Mouse (Mus musculus) mouse trophoblast stem cell (cell line): ENCODE results near the gene Strn4.

Experiments
- in situ Hi-C, 2 experiments: fragments of 300-500 bp; cut with MseI, MboI; formaldehyde crosslinking; loops; 2 replicates in 1 of 2; 3 replicates in 1 of 2; pipeline ENCODE4 v1.15.1; 2025

Strn4 gene

DNA sequence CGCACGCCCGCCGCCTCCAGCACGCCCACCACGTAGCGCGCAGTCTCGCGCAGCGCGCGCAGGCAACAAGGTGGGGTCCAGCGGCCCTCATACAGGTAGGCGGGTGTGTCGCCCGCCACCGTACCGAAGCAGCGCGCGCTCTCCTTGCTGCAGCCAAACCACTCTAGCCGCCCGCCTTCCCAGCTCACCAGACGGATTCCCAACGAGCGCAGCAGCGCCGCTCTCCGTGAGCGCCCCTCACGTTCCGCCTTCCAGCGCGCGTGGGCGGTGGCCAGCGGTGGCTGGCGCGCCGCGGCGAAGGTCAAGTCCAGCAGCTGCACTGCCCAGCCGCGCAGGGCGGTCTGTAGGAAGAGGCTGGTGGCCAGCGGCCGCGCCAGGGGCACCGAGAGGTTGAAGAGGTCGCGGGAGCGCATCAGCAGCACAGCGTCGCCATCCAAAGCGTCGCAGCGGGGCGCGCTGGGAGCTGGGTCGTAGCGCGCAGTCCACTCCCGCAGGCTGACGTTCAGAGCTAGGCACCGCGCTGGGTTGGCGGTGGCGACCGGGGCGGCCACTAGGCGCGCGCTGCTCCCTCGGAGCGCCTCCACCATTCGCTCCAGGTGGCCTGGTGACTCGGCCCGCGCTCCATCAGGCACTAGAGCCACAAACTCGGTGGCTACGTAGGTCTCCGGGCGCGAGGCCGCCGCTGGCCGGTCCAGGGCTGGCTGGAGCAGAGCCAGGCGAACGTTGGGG is 4.6 kb upstream of the Strn4 start:
- in situ Hi-C loops, result no loop called here

DNA sequence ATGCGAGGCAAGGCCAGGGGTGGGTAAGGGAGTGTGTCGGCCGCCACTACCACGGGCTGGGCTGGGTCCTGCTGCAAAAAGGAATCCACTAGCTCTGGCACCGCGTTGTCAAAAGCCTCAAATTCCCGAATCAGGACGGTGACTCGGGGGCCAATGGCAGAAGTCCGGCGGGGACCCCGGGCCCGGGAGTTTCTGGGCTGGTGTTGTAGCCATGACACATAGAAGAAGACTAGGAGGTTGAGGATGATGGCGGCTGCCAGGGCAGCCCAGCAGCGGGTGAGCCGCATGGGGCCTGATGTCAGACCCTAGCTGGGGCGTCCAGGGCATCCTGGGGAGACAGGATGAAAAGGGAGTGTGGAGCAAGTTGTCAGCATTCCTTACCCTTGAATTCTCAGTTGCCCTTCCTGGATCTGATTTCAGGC is 4.0 kb upstream of the Strn4 start:
- in situ Hi-C loops, result no loop called here

DNA sequence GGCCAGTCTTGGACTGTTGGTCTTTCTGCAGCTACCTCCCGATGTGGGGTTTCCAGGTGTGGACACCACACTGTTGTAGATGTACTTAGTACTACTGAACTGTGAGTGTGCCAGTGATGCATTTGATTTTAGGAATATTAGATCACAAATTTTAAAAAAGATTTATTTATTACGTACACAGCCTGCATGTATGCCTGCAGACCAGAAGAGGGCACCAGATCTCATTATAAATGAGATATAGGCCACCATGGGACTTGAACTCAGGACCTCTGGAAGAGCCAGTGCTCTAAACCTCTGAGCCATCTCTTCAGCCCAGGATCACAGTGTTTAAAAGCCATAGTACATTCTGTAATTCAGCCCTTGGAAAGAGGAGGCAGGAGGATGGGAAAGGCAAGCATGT is 3.2 kb upstream of the Strn4 start:
- in situ Hi-C loops, result no loop called here

DNA sequence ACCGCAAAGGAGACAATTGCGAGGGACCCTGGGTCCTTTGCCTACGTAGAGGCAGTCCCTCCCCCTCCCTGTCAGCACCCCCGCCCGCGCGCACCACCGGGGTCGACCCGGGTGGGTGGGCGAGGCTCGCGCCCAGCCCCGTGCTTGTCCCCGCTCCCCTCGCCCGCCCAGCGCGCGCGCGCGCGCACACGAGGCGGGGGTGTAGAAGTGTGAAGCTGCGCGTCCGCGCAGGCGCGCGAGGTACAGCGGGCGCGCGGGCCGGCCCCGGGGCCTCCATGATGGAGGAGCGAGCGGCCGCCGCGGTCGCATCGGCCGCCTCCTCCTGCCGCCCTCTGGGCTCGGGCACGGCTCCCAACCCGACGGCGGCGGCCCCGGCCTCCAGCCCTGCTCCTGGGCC is 387 bp downstream of the Strn4 start:
- in situ Hi-C loops, result no loop called here

DNA sequence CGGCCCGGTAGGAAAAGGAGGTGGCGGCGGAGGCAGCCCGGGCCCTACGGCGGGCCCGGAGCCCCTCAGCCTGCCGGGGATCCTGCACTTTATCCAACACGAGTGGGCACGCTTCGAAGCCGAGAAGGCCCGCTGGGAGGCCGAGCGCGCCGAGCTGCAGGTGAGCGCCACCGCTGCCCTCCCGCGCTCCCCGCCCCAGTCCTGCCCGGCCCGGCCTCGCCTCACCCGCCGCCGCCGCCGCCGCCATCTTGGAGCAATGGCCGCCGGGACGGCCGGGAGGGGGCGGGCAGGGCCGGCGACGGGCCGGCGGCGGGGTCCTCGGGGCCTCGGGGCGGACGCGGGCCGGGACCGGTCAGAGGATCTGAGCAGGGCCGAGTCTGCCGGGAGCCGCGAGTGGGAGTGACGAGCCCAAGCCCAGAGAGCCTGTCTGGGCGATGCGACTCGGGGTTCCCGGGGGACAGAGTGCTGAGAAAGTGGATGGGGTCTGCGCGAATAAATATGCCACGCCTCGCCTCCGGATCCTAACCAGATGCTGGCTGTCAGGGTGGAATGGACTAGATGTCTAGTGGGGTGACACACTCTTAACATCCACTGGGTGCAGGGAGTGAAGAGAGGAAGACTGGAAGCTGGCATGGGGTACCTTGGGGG is 910 bp downstream of the Strn4 start, which contains the start of gene Fkrp:
Gene Fkrp, minus strand, starts transcription at position 258 of the 648 bp plus-strand sequence.
- in situ Hi-C loops, result no loop called here

DNA sequence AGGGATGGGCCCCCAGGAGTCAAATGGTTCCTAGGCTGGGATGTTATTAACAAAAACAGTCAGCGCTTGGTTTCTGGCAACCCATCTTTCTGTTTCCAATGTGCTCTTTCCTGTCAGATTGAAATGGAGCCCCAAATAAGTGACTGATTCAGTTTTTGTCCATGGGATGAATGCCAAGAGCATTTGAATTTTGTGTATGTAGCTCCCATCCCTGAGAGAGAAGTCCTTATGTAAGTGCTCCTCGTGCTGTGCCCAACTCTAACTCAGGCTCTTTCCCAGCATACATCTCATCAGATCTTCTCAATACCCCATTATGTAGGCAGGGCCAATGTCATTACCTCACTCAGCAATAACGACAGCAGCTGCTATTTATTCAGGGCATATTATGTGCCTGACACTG is 2.0 kb downstream of the Strn4 start:
- in situ Hi-C loops, result no loop called here

DNA sequence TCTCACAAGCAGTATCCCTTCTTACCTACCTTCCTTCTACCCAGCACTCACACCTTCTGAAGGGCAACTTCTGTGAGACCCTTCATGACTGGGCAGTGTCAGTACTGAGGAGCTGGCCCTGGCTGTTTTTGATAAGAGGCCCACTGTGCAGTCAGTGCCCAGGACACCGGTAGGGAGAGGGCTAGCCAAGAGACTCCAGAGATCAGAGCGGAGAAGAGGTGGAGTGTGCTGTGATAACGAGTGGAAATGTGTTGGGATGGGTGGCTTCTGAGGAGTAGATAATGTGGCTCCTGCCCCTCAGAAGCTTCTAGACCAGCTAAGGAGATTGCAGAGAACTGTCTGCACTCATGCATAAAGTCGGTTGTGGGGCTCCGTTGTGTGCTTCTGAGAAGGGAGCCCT is 4.1 kb downstream of the Strn4 start:
- in situ Hi-C loops, result no loop called here

DNA sequence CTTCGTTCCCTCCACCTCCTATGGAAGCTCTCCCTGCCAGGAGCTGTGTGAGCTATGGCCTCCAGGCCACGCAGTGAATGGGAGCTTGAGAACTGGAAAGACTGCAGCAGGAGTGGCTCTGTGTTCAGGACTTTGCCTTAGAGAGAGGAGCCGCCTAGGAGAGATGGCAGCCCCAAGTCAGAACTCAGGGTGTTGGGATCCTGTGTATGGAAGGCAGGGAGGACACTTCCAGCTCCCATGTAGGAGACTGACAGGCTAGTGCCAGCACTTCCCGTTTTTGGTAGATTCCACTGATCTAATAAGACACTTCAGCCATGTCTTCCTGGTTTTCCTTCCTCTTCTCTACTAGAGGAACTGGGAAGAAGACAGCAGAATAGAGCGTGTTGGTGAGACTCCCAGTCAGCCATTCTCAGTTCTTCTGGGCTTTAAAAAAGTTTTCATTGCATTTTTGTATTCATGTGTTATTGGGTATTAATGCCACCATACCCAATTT is 4.6 kb downstream of the Strn4 start:
- in situ Hi-C loops, result no loop called here

DNA sequence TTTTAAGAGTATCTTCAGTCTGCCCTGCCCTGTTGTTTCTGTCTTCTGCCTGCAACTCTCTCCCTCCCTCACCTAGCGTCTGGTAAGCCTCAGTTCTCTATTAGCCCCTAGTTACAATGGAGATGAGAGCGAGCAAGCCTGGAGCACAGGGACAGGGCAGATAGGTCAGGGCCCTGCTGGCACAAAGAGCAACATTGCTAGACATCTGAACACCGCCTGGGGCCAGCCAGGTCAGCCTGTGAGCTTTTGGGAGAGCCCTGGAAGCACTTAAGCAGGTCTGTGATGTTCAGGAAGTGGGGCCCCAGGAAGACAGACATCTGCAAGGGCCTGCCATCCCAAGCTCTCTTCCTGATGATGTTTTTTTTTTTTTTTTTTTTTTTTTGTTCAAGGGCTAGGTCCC is 5.4 kb downstream of the Strn4 start:
- in situ Hi-C loops, result no loop called here

DNA sequence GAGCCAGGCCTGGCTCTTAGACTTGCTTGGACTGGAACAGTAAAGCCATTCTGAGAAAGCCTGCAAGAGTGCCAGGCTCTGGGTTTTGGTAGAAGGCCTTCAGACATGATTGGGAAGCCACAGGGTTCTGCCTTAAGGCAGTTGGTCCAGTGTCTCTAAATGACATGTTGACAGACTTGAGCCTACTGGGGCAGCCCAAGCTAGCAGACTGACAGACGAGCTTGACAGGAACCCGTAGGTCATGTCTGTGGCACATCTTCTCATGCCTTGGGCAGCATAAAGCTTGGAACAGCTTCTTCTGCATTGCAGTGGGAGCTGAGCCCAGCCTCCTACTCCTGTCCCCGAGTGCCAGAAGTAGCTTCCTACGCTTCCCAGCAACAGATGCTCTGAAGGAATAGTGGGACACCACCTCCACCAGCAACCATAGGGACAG is 6.0 kb downstream of the Strn4 start:
- in situ Hi-C loops, result no loop called here

DNA sequence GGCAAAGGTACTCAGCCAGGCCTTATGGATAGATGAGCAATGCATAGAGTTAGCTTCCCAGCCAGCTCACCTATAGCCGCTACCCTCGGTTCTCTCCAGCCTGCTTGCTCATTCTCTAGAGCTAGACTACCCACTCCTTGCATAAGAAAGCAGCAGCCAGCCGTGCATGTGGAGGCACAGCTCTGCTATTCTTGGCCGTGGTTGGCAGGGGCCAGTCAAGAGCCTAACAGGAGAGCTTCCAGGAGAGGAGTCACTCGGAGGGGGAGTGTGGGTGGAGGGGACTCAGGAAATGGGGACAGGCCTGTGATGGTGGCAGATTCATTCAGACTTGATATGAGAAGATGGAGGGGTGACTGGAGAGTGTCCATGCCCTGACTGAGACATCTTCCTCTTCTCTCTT is 8.0 kb downstream of the Strn4 start:
- in situ Hi-C loops, result no loop called here

DNA sequence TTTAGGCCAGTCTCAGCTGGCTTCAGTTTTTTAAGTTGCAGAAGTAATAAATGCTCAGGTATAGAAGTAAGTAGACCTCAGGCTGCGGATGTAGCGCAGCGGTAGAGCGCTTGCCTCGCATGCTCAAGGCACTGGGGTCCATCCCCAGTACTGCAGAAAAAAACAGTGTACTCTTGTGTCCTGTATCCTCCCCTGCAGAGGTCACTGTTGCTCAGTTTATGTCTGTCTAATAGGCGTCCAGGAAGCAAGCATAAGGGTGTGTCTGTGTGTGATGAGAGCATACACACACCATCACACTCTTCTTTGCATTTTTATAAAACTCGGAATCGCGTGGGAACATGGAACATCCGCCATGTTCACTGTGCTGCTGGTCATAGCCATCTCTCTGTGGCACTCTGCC is 10.1 kb downstream of the Strn4 start:
- in situ Hi-C loops, result no loop called here

DNA sequence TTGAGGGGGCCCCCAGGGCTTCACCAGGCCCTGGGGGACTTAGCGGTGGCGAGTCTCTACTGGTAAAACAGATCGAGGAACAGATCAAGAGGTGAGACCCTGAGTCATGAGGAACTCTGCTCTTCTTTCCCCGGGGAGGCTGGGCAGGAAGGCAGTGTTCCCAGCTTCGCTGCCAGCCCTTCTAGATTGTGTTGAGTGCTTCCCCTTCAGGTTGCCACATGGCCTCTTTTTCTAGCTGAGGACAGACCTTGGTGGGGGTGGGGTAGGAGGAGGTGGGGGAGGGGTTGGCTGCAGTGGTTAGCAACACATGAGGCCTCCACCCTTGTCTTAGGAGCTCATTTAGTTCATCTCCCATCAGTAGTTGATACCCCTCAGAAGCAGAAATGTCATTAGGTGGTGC is 10.9 kb downstream of the Strn4 start:
- in situ Hi-C loops, result no loop called here

DNA sequence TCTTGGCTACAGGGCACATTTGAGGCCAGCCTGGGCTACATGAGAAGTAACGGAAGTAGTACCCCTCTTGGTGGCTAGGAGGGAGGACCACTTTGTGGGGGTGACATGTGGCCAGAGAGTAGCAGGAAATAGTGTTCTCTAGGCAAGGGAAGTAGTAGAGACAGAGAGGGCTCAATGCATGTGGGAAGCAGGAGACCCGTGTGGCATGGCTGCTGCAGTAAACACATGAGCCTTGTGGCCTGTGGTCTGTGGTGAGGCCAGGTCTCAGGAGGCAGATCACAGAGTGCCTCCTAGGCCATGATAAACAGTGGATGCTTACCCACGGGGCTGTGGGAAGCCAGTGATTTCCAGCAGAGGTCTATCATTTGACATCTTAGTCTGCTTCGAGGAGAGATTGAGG is 11.6 kb downstream of the Strn4 start:
- in situ Hi-C loops, result no loop called here

DNA sequence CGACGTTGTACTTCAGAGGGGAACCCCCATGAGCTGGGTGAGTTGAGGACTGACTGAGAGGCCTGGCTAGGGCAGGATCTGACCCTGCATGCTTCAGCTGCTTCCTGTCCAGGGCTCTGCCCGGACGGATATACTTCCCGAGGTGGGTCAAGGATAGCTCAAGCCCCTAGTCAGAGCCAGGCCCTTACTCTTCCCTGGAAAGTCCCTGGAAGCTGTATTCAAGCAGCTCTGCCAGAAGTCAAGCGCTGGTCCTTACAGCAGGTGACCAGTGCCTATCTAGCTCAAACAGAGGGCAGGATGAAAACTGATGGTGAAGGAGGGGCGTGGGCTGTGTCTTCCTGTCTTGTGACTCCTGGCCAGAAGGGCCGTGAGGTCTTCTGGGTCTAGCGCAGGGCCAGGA is 14.8 kb downstream of the Strn4 start:
- in situ Hi-C loops, result no loop called here

DNA sequence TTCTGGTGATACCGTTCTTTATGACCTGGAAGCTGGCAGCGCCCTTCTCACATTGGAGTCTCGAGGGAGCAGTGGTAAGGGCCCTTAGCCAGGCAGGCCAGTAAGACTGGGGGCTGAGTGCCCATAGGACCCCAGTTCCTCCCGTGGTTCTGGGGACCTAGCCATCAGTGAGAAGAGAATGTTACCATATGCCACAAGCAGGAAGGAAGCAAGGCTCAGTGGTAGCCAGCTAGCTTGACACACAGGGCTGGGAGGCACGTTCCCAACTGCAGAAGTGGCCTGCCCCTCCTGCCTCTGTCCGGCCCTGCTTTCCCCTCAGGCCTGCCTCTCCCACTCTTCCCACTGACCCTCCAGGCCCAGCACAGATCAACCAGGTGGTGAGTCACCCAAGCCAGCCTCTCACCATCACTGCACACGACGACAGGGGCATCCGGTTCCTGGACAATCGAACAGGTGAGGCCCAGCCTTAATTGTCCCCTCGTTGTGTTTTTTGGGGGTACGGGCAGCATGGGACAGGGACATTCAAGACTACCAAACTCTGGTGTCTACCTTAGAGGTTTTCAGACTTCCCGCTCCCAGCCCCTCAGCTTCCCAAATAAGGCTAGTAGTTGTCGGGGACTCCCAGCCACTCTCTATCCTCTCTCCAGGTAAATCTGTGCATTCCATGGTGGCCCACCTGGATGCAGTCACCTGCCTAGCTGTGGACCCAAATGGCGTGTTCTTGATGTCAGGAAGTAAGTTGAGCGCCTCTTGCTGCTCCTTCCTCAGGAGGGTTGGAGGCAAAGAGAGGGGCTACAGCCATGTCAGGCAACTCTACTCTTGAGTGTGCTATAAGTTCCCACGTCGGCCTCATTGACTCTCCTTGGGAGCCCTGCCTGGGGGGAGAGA is 22.5 kb downstream of the Strn4 start:
- in situ Hi-C loops, result no loop called here

DNA sequence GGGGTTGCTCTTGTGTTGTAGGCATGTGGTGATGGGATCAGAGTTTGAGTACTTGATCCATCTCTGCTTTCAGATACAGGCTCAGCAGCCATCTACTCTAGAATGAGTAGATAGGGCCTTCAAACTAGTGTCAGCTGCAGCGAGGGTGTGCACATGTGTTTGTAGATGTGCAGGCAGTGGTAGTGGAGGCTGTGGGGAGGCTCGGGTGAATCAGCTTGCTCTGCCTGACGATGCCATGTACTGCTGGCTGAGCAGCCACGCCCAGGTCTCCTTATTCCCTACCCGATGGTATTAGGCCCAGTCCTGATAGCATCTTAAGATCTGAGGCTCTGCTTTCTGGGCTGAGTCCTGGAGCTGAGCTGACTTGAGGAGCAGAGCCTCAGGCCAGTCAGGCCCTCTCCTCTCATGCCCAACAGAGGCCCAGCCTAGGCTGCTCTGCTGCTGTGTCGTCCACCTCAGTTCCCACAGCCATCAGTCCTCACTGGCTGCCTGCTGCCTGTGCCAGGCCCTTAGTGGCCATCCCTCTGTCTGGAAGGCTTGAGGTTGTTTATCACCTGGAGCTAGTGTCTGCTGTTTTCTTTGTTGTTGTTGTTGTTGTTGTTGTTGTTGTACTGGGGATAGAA is 23.2 kb downstream of the Strn4 start:
- in situ Hi-C loops, result no loop called here

DNA sequence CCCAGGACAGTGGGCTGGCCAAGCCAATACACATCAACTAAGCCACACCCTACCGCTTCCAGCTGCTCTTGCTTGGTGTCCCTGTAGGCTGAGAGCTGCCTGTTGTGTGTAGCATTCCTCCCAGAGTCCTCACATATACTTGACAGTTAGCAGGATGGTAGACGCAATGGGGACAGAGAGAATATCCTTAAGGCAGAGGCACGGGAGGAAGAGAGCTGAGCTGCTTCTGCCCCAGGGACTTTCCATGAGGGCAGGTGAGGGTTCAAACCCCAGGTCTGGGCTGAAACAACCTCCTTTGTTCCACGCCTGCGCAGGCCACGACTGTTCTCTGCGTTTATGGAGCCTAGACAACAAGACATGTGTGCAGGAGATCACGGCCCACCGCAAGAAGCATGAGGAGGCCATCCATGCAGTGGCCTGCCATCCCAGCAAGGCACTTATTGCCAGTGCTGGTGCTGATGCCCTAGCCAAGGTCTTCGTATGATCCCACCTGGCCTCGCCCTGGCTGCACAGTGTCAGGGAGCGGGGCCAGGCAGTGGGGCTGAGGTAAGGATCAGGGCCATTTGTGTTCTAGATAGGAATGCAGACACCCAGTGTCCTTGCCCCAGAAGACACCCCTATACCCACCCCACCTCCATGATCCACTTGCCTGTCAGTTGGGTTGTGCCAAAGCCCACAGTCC is 23.9 kb downstream of the Strn4 start:
- in situ Hi-C loops, result no loop called here

DNA sequence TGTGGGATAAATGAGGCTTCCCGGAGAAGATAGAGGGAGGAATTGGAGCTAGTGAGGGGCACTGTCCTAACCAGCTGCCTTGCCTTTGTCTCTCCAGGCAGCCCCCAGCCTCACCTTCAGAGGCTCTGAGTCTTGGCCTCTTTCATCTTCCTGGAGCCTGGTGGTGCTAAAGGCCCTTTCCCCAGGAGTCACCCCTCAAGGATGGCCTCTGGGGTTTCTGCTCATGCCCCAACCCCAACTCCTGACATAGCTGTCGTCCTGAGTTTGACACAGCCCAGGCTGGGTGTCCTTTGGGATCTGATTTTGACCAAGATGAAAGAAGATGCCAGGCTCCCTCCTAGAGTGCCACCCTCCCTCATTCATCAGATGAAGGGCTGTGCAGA is 24.4 kb downstream of the Strn4 start:
- in situ Hi-C loops, result no loop called here

DNA sequence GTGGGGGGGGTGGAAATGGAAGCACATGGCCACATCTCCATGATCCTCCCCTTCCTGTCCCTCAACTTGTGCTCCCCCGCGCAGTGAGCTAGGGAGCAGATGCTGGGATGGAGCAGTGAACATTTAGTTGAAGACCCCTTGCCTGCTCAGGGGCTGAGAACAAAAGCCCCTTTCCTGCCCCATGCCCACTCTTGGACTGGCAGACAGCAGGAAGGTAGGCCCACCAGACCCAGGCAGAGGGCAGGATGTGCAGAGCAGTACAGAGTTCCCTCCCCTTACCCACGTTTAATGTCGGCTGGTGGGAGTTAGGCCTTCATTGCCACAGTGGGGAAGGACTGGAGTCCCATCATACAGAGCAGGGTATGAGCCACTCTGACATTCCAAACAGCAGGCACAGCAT is 25.4 kb downstream of the Strn4 start:
- in situ Hi-C loops, result no loop called here
